Mouse (Mus musculus): ENCODE data around the gene Ak7. TPM values are rescaled to one million over a fixed set of nuclear protein-coding genes. Genes with fewer than 3 reads are reported as not detected.
A peak's percentile ranks its signal among the peaks of the same experiment; 100 is the strongest.

The Ak7 gene
- polyA plus RNA-seq, 1 experiment = 0.02 TPM

DNA sequence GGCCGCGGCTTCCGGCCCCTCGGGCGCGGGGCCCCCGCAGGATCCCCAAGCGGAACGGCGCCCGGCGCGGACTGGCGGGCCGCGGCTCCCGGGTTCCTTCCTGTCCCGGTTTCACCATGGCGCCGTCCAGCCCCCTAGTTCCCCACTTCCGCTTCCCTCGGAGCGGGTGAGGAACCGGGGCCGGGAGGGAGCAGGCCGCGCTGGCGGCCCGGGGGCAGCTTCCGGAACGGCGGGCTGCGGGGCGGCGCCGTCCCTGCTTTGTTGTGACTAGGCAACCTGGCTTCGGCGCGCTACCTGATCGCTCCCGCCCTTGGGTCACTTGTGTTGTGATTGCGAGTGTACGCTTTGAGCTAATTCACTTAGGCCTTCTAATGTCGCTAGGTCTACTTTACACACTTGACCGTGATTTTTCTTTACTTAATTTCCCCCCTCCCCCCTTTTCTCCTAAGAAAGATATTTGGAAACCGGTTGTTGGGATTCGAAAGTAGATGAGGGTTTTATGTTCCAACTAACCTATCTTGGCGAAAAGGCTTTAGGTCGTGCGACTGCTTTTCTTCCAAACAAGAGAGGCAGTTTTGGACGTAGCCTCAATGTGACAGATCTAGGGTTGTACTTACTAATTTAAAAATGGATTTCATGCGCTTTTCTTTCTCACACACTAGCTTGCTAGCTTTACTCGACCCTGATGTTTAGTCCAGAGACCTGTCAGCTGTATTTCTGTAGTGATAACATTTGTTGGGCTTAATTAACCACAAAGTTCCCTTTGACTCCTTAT is 79.4 kb downstream of the Ak7 start:
- Histone ChIP-seq H3K27ac (ENCODE audit: insufficient read depth, low read length) (peak overlapping the region; percentile 99), H3K4me3 (ENCODE audit: extremely low read depth, insufficient read depth, insufficient read length) (peak overlapping the region; percentile 98), H3K36me3 (ENCODE audit: control insufficient read depth, insufficient read depth, low read length) (no peaks in the 10 kb centered on the region), H3K27me3 (ENCODE audit: control insufficient read depth, insufficient read depth, low read length) (no peaks in the 10 kb centered on the region), H3K4me1 (ENCODE audit: control insufficient read depth, insufficient read depth, insufficient read length) (peaks cover 7% of the 10 kb centered on the region; the same call in 1 of the 2 replicates)
- no peak for TF ChIP-seq POLR2A (IDR thresholded peaks at IDR 0.05; ENCODE audit: low read depth, low read length)
- TF ChIP-seq CTCF (IDR thresholded peaks at IDR 0.05; ENCODE audit: extremely low read depth, insufficient read depth, insufficient read length, insufficient replicate concordance) = no peak
- peak; percentile 32 to 76 for DNase-seq (ENCODE audit: low read depth in 1 of 2, low spot score in 2 of 2)
- WGBS = under 1% methylated on average over 48 of the region's 53 CpGs

DNA sequence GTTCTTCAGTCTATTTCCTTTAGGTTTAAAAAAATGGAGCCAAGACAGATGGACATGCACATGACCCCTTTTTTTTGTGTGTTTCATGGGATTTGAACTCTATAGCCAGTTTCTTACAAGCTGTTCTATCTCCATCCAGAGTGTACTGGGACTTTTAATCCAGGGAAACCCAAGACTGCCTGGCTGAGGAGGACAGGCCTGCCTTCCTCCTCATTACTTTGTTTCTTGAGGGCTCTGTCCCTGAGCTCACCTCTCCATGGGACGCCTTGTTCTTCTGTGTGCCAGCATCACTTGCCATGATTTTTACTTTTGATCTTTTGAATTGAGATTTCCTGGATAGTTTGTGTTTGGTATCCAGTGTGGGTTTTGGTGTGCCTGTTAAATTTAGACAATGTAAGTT is 80.3 kb downstream of the Ak7 start:
- no peak overlapping the region for H3K4me3 ChIP-seq (ENCODE audit: extremely low read depth, insufficient read depth, insufficient read length)
- no peaks in the 10 kb centered on the region for H3K27me3 ChIP-seq (ENCODE audit: control insufficient read depth, insufficient read depth, low read length)
- H3K4me1 ChIP-seq (ENCODE audit: control insufficient read depth, insufficient read depth, insufficient read length) = peaks cover 7% of the 10 kb centered on the region; the same call in 1 of the 2 replicates
- no peaks in the 10 kb centered on the region for H3K36me3 ChIP-seq (ENCODE audit: control insufficient read depth, insufficient read depth, low read length)
- WGBS = 61% methylated on average over 1 of the region's 1 CpGs
- TF ChIP-seq CTCF (IDR thresholded peaks at IDR 0.05; ENCODE audit: extremely low read depth, insufficient read depth, insufficient read length, insufficient replicate concordance) (no peak), POLR2A (IDR thresholded peaks at IDR 0.05; ENCODE audit: low read depth, low read length) (no peak)
- no peak for DNase-seq (ENCODE audit: low read depth in 1 of 2, low spot score in 2 of 2)
- no peak overlapping the region for H3K27ac ChIP-seq (ENCODE audit: insufficient read depth, low read length)

DNA sequence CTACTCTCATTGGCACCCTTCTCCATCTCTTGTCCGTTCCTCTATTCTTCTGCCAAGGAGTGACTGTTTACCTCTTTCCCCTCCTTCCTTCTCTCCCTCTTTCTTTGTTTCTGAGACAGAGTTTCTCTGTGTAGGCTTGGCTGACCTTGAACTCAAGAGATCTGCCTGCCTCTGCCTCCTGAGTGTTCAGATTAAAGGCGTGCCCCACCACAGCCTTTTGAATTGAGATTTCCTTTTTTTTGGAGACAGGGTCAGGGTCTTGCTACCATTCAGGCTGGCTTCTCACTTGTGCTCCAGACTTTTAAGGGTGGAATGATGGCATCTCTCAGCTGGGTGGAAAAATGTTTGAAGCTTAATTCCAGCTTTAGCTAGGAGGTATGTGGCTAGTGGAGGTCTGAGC is 81.8 kb downstream of the Ak7 start:
- 94% methylated on average over 2 of the region's 2 CpGs for WGBS
- H3K4me1 ChIP-seq (ENCODE audit: control insufficient read depth, insufficient read depth, insufficient read length) = peaks cover 7% of the 10 kb centered on the region; the same call in 1 of the 2 replicates
- no peak overlapping the region for H3K27ac ChIP-seq (ENCODE audit: insufficient read depth, low read length)
- no peaks in the 10 kb centered on the region for H3K27me3 ChIP-seq (ENCODE audit: control insufficient read depth, insufficient read depth, low read length)
- TF ChIP-seq POLR2A (IDR thresholded peaks at IDR 0.05; ENCODE audit: low read depth, low read length) = no peak
- TF ChIP-seq CTCF (IDR thresholded peaks at IDR 0.05; ENCODE audit: extremely low read depth, insufficient read depth, insufficient read length, insufficient replicate concordance) = no peak
- H3K36me3 ChIP-seq (ENCODE audit: control insufficient read depth, insufficient read depth, low read length) = no peaks in the 10 kb centered on the region
- DNase-seq (ENCODE audit: low read depth in 1 of 2, low spot score in 2 of 2) = no peak
- no peak overlapping the region for H3K4me3 ChIP-seq (ENCODE audit: extremely low read depth, insufficient read depth, insufficient read length)

DNA sequence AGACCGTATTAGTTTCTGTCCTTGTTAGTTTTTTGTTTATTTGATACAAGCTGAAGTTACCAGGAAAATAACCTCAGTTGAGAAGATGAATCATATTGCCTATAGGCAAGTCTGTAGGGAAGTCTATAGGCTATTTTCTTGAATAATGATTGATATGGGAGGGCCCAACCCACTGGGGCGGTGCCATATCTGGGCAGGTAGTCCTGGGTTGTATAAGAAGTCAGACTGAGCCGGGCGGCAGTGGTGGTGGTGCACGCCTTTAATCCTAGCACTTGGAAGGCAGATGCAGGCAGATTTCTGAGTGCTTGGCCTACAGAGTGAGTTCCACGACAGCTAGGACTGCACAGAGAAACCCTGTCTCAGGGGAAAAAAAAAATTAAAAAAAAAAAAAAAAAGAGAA is 84.1 kb downstream of the Ak7 start:
- DNase-seq (ENCODE audit: low read depth in 1 of 2, low spot score in 2 of 2) = no peak
- peaks cover 7% of the 10 kb centered on the region; the same call in 1 of the 2 replicates for H3K4me1 ChIP-seq (ENCODE audit: control insufficient read depth, insufficient read depth, insufficient read length)
- H3K27me3 ChIP-seq (ENCODE audit: control insufficient read depth, insufficient read depth, low read length) = no peaks in the 10 kb centered on the region
- no peaks in the 10 kb centered on the region; the same call in 1 of the 2 replicates for H3K36me3 ChIP-seq (ENCODE audit: control insufficient read depth, insufficient read depth, low read length)
- no peak overlapping the region for H3K27ac ChIP-seq (ENCODE audit: insufficient read depth, low read length)
- no peak for TF ChIP-seq CTCF (IDR thresholded peaks at IDR 0.05; ENCODE audit: extremely low read depth, insufficient read depth, insufficient read length, insufficient replicate concordance)
- no peak for TF ChIP-seq POLR2A (IDR thresholded peaks at IDR 0.05; ENCODE audit: low read depth, low read length)
- no peak overlapping the region for H3K4me3 ChIP-seq (ENCODE audit: extremely low read depth, insufficient read depth, insufficient read length)
- WGBS = 80% methylated on average over 6 of the region's 6 CpGs

DNA sequence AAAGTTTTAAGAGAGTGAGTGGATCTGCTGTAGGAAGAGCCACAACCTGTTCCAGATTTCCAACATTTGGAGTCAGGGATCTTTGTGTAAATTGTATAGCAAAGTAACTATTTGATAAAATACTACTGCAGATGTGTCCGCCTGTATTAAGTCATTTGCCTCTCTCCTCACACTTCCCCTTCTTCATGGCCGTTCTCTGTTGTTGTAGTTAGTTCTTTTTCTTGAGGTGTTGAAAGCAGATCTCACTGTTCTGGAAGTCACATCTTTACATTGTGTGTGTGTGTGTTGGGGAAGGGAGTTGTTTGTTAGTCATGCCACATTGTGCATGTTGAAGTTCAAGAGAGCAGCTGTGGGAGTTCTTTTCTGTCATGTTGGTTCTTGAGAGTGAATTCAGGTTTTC is 89.1 kb downstream of the Ak7 start:
- Histone ChIP-seq H3K4me1 (ENCODE audit: control insufficient read depth, insufficient read depth, insufficient read length) (peaks cover 3% of the 10 kb centered on the region; the same call in 1 of the 2 replicates), H3K36me3 (ENCODE audit: control insufficient read depth, insufficient read depth, low read length) (peaks cover 4% of the 10 kb centered on the region), H3K4me3 (ENCODE audit: extremely low read depth, insufficient read depth, insufficient read length) (no peak overlapping the region), H3K27ac (ENCODE audit: insufficient read depth, low read length) (no peak overlapping the region), H3K27me3 (ENCODE audit: control insufficient read depth, insufficient read depth, low read length) (no peaks in the 10 kb centered on the region)
- no peak for TF ChIP-seq POLR2A (IDR thresholded peaks at IDR 0.05; ENCODE audit: low read depth, low read length)
- no peak for TF ChIP-seq CTCF (IDR thresholded peaks at IDR 0.05; ENCODE audit: extremely low read depth, insufficient read depth, insufficient read length, insufficient replicate concordance)
- WGBS = 54% methylated on average over 2 of the region's 2 CpGs
- no peak for DNase-seq (ENCODE audit: low read depth in 1 of 2, low spot score in 2 of 2)

DNA sequence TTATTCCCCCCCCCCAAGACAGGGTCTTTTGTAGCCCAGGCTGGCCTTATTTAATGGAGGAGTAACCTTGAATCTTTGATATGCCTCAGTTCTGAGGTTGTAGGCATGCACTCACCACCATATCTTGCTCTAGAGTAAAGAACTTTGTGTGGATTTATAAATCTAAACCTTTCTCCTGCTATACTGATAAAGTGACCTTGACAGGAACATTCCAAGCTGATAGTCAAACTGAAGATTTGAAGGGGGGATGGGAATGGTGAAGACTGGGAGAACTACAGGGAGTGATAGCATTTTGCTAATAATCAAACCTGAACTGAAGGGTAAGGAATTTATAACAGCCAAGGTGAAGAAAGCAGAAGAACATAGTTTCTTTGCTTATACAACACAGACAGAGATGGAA is 92.2 kb downstream of the Ak7 start:
- TF ChIP-seq CTCF (IDR thresholded peaks at IDR 0.05; ENCODE audit: extremely low read depth, insufficient read depth, insufficient read length, insufficient replicate concordance) (no peak), POLR2A (IDR thresholded peaks at IDR 0.05; ENCODE audit: low read depth, low read length) (no peak)
- Histone ChIP-seq H3K36me3 (ENCODE audit: control insufficient read depth, insufficient read depth, low read length) (peaks cover 7% of the 10 kb centered on the region), H3K4me1 (ENCODE audit: control insufficient read depth, insufficient read depth, insufficient read length) (no peaks in the 10 kb centered on the region), H3K4me3 (ENCODE audit: extremely low read depth, insufficient read depth, insufficient read length) (no peak overlapping the region), H3K27ac (ENCODE audit: insufficient read depth, low read length) (no peak overlapping the region), H3K27me3 (ENCODE audit: control insufficient read depth, insufficient read depth, low read length) (no peaks in the 10 kb centered on the region)
- DNase-seq (ENCODE audit: low read depth in 1 of 2, low spot score in 2 of 2) = no peak

DNA sequence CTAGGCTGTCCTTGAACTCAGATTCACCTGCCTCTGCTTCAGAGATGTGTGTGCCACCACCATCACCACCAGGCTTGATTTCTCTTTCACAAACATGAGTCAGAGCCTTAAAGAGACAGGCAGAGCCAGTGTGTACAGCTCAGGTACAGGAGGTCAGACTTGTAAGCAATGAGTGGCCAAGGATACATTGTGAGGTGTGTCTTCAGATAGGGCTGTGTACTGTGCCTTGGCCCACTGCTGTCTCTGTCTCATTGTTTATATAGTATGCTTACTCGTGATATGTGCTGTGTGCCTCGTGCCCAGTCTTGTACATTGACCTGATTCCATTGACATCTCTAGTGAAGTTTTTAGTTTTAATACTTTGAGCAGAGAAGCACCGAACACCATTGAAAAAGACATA is 100.0 kb downstream of the Ak7 start:
- Histone ChIP-seq H3K36me3 (ENCODE audit: control insufficient read depth, insufficient read depth, low read length) (peaks cover 28% of the 10 kb centered on the region), H3K27ac (ENCODE audit: insufficient read depth, low read length) (no peak overlapping the region), H3K27me3 (ENCODE audit: control insufficient read depth, insufficient read depth, low read length) (no peaks in the 10 kb centered on the region), H3K4me3 (ENCODE audit: extremely low read depth, insufficient read depth, insufficient read length) (no peak overlapping the region), H3K4me1 (ENCODE audit: control insufficient read depth, insufficient read depth, insufficient read length) (no peaks in the 10 kb centered on the region)
- DNase-seq (ENCODE audit: low read depth in 1 of 2, low spot score in 2 of 2) = no peak
- WGBS = 94% methylated on average over 3 of the region's 3 CpGs
- TF ChIP-seq CTCF (IDR thresholded peaks at IDR 0.05; ENCODE audit: extremely low read depth, insufficient read depth, insufficient read length, insufficient replicate concordance) = no peak
- TF ChIP-seq POLR2A (IDR thresholded peaks at IDR 0.05; ENCODE audit: low read depth, low read length) = no peak

Measured in spleen, adult 2 months (tissue).